Mouse (Mus musculus): Measurements from ENCODE around the gene Hmga1.

Hmga1 gene

DNA sequence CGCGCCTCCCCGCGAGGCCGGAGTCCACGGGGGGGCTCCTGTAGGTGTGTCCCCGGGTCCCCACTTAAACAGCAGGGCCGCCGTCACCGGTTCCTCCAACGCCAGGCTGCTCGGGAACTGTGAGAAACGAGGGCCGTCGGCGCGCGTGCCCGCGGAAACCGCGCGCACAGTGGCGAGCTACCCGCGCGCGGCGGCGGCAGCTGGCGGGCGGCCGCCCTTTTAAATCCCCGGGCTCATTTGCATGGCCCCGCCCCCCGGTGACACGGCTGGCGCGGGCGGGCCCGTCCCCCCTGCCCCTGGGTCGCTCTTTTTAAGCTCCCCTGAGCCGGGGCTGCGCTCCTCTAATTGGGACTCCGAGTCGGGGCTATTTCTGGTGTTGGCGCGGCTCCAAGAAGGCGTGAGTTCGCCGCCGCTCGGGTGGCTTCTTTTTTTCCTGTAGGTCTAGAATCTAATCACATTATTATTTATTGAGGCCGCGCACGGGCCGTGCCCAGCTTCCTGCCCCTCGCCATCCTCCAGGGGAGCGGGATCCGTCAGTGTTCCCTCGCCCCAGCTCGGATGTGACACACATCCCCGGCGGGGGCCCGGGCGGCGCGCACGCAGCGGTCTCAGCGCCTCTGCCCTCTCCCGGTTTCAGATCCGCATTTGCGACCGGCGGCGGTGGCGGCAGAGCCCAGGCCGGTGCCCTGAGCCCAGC is at the start of gene Hmga1:
TSS of gene Hmga1 (plus strand) at position 183 of the 697 bp plus-strand sequence.
- peak; percentile 87 for DNase-seq

GRCm38 (mm10) chr17:27506871-27507590 is 49.3 kb upstream of the Hmga1 start:
- DNase-seq: no peak

DNA sequence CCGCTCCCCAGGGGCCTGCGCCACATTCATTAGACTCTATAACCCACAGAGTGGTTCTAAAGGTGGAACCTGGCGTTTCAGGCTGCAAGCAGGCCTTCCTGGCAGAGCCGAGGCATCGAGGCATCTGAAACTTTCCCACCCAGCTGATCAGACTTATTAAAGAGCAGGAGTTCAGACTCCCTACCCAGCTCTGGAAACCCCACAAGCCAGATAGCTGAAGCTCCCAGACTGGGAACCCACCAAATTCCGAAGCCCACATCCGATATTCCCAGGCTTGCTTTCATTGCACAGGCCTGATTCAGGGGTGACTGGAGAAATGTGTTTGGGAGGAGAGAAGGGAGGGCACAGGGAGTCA is 48.7 kb upstream of the Hmga1 start:
- no peak for DNase-seq

- DNase-seq: no peak
These were observed 48.3 kb upstream of the Hmga1 start for GRCm38 (mm10) chr17:27508002-27508401.

GRCm38 (mm10) chr17:27508513-27508912 is 47.8 kb upstream of the Hmga1 start:
- no peak for DNase-seq

DNA sequence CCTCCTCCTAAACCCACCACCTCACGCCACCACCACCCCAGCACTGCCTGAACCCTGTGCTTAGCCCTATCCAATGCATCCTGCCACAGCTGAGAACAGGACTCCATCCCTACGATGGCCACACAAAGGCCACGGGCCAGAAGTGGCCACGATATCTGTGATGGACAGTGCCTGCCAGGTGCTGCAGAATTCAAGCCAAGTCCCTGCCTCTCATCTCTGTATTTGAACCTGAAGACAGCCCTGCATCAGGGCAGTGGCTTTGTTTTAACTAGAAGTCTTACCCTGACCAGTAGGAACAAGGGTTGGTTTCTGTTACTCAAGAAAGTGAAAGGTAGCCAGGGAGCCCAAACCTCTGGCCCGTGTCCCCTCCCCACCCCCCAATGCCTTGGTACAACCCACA is 47.2 kb upstream of the Hmga1 start:
- no peak for DNase-seq

DNA sequence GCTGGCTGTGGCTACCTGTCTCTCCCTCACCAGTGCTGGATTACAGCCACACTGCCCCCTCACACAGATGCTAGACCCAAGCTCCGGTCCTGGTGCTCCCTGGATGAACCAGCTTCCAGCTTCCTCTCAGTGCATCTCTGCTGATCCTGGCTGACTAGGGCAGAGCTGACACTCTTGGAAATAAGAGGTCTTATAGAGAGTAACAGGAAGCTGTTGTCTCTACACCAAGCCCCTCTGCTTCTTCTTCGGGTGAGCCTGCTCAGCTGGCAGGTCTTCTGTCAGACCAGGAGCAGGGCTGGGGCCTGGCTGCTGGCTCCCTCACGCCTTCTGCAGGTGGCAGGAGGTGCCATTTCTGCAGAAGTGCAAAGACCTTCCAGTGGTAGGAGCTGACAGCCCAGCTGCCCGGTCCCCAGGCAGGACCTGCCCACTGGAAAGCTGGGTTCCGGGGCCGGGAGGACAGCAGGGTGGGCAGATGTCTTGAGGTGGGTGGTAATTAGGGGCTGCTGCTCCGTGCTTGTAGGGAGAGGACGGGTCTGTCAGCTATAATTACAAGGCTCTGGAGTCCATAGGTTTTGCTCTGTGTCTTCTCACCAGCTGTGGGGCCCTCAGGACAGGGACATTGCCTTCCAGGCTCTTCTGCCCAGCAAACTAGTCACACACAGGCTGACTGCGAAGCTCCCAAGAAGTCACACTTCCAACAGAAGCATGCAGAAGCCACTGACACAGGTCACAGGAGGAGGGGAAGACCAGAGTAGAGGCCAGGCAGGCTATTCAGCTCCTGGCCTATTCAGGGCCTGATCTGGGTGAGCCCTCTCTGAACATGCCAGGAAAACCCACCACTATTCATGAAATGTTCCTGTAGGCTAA is 45.8 kb upstream of the Hmga1 start:
- no peak for DNase-seq

DNA sequence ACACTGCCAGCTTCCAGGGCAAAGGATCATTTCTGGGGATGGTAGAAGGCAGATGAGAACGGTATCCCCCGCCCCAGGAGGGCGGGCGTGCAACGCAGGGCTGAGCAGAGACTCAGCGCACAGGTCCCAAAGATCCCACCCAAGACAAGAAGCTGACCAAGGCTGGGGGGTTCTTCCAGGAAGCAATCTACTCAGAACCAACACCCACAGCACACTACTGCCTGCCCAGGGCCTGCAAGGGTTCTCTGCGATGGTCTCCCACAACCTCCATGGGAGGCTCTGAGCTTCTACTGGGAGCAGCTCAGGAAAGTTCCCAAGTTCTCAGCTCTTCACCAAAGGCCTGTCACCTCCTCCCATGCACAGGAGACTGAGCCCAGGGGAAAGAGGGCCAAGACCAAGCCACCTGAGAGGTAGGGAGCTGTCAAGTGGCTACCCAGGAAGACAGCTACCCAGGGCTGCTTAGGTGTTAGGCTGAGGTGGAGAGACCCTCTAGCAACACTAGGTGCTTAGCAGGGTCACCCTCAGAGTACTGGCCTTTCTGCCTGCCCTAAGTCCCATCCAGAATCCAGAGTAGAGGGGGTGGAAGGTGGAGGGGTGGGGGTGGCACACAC is 45.1 kb upstream of the Hmga1 start:
- no peak for DNase-seq

GRCm38 (mm10) chr17:27511865-27512618 is 44.3 kb upstream of the Hmga1 start:
- DNase-seq: no peak

DNA sequence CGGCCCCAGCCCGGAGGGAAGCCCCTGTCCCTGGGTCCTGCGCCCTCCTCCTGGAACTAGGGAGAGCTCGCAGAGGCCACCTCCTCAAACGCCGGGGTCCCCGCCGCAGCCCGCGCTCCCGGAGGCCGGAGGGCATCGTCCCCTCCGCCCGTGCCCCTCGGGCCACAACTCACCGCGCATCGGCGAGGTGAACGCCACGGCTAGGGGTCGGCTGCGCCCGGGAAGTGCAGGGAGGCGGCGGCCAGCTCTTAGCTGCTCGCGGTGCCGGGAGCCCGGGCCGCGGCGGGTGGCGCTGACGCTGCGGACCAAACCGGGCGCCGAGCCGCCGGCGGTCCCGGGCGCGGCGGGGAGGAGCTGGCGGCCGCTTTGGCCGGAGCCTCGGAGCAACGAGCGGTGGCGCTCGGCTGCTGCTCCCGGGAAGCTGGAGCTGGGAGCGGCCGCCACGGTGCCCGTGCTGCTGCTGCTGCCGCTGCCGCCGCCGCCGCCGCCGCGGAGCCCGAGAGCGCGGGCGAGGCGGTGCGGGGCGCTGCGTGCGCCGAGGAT is 43.6 kb upstream of the Hmga1 start:
- no peak for DNase-seq

DNA sequence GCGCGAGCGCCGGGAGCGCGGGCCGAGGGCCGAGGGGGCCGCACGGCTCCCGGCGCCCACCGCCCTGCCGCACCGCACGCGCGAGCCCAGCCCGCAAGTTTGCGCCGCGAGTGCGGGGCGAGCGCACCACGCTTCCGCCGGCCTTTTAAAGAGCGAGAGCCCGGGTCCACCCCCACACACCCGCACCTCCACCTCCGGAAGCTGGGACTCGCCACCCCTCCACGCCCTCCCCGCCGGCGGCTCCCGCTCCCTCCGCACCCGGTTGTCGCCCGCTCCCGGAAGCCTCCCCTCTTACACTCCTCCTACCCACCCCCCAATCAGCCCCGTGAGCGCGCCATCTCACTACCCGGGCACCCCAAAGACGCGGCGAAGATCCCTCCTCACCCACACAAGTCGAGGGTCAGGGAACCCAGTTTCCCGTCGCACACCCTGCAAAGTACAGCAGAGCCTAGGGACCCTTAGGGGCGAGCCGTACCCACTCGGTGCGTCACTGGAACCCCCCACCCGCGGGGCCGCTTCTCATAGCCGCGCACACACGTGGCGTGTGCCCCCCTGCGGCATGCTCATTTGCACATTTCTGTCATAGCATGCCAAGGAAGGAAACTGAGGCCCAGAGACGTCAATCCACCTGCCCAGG is 42.9 kb upstream of the Hmga1 start:
- DNase-seq: no peak

DNA sequence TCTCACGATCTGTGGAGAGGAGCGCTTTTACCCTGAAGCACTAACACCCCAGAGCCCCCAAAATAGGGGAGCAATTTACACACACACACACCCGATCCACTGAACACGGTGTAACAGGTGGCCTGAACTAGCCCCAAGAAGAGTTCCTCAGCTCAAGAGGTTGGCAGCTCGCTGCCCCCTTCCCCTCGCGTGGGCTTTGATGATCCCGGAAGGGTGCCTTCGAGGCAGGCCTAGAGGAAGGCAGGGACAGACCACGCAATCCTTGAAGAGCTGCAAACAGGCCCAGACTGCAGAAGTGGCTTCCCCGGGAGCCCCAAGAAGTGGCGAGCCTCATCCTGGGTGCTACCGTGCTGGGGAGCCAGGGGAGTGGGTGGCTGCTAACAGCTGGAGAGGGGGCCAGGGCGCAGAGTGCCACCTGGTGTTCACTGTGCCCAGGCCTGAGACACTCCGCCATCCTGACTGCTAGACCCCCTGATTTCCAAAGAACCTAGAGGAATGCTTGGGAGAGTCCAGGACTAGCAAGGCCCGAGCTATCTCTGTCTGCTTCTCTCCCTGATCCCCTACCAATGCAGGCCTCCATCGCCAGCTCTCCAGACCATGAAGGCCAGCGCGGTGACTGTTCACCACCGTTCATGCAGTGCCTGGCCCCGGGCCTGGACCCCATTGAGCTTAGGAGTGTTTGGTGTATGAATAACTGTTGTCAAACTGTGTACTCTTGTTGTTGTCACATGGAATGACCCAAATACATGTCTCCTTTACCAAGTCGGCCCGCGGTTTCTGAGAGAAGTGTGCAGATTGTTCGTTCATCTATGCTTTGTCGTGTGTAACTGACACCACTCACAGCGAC is 42.2 kb upstream of the Hmga1 start:
- DNase-seq: no peak

DNA sequence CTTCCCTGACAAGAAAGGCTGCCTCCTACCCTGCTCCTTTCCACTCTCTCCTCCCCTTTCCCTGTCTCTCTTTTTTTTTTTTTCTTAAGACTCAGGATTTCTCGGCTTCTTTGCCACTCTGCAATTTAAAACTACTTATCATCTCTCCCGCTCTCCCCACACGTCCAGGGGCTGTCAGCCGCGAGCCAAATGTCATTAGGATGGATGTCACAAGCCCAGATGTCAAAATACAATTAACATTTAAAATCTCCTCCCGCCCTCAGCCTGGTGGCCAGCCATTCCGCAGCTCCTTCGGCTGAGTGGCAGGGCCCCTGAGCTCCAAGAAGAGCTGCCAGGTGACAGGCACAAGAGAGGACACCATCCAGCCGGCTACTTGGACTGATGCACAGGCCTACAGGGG is 38.0 kb upstream of the Hmga1 start:
- DNase-seq: no peak

DNA sequence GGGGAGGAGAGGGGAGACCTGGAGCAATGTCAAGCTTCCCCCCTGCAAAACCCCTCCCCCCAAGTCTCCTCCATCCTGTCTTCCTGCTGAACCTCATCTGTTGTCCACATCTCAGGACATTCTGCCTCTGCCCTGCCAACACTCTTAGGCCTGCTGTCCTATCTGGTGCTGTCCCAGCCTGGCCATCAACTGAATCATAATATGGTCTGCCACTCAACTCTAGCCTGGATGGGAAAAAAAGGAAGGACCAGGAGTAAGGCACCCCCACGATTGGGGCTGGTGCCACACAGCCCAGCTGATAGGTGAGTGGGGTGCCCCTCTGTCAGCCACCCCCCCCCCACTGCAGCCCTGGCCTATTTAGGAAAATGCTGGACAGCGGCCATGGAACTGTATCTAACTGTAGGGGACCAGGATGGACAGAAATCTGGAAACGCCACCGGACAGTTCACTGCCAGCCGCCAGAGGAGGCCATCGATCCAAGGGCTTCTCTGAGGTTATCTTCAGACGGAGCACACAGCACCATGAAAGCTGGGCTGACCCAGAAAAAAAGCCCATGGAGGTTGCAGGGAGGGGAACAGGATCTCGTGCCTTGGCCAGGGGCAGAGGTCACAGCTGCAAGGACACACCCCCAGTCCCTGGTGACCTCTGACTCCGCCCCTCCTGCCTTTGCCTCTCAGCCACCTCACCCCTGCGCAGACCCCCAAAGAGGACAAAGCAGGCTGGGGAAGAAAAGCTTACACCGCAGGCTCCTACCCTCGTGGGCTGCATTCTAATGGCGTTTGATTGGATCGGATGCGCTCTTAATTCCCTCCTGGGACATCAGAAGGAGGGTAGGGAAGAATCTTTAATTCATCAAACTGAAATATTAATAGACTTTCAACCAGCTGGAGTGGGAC is 37.3 kb upstream of the Hmga1 start:
- no peak for DNase-seq

- DNase-seq: peak; percentile 59
These were observed 35.7 kb upstream of the Hmga1 start for GRCm38 (mm10) chr17:27520557-27520956.

DNA sequence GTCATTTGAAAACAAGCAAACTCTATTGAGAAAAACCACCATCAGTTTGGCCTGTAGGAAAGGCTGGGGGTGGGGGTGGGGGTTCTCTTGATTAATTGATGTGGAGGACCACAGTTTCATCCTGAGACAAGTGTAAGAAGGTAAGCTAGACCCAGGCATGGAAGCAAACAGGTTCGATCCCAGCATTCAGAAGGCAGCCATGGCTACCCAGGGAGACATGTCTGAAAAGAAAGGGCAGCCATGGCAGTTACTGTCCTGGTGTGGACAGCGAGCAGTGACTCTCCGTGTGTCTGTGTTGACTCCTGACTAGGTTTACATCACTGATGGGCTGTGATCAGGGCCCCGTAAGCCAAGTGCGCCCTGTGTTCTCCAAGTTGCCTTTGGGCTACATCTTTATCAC is 35.0 kb upstream of the Hmga1 start, which contains the start of gene Grm4:
TSS of gene Grm4 (minus strand) at position 101 of the 400 bp plus-strand sequence.
- no peak for DNase-seq

DNA sequence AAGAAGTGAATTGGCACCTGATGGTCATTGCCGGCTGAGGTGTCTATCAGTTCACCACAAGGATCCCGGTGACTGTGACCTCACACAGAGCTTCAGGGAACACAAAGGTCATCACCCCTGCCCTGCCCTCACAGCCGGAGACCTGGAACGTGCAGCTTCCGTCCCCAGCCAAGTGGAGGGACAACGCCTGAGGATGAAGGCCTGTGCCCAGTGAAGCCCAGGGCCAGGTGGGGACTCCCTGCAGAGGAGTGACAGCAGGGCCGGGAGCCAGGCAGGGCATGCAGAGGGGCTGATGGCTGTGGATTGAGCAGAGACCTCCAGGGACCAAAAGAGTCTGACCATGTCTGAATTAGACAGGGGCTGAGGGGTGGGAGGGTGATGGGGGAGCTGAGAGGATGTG is 33.2 kb upstream of the Hmga1 start:
- no peak for DNase-seq

DNA sequence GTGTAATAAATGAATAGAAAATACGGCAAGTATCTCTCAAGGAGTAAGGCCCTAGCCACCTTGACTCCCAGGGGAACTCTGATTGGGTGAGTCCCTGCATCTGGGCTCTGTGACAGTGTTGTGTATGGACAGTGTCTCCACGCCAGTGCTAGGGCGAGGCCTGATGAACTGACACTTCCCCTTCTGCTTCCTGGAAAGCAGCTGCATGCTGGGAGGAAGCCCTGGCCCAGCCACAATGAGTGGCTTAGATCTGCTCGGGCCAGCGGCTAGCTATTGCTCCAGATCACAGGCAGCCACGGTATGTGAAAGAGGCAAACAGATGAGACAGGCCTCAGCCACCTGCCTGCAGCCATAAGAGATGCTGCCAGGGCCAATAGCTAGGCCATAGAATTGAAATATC is 29.1 kb upstream of the Hmga1 start:
- DNase-seq: no peak

GRCm38 (mm10) chr17:27528030-27528429 is 28.3 kb upstream of the Hmga1 start:
- no peak for DNase-seq

- no peak for DNase-seq
These were observed 27.5 kb upstream of the Hmga1 start for GRCm38 (mm10) chr17:27528767-27529166.

Measured in lung, postnatal 14 days (tissue).